ENCODE assay signal across 21 mouse cellular contexts in the genomic region with DNA sequence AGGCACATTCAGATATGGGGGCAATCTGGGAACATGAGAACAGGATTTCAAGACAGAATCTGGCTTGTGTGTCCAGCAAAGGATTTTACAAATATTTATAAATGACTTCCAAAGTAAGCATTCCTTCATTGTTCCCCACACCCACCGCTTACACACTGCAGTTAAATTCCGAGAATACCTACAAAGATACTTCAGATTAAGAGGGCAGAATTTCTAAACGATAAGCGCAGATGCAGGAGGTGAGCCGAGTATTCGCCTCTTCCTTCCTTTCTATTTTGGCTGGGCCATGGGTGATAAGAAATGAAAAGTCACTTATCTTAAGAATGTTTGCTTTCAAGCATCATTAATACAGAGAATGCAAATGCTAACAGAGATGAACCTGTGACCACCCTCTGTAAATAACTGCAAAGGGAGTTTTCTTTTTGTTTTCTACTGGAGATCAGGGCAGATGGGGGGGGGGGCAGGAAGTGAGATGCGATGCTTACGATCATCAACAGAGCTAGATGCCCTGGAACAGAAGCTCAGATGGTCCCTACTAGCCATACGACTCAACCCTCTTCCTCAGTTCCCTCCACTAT.
DNase-seq lines count a peak whose midpoint lies in the region; ATAC-seq lines count a peak whose summit lies in the region.
"Had no signal": no experiment of that assay in that cellular context is flagged by ENCODE, and none has a peak within 500 bp of the region (broad histone marks: within the 10 kb centered on the region; RNA-seq: fewer than 3 reads in every experiment).

No protein-coding gene starts in this region.

- no peak overlapping the region for H3K4me3 ChIP-seq in kidney, embryonic 15.5 days (replicated peaks)
- no peak overlapping the region for H3K4me3 ChIP-seq in liver, embryonic 12.5 days
- H3K4me3 ChIP-seq in lung, embryonic 15.5 days, result no peak overlapping the region
- H3K4me3 ChIP-seq: forebrain, embryonic 10.5 days; heart, embryonic 13.5 days had no signal

- H3K27ac ChIP-seq in kidney, embryonic 15.5 days, result peak overlapping the region; percentile 28; the same call in 1 of the 2 replicates
- no peak overlapping the region for H3K27ac ChIP-seq in liver, embryonic 12.5 days
- H3K27ac ChIP-seq in lung, embryonic 15.5 days, result peak overlapping the region; percentile 48
- H3K27ac ChIP-seq: forebrain, embryonic 10.5 days; heart, embryonic 13.5 days; hindbrain, embryonic 14.5 days had no signal

- H3K36me3 ChIP-seq in kidney, embryonic 15.5 days, result no peaks in the 10 kb centered on the region
- no peaks in the 10 kb centered on the region for H3K36me3 ChIP-seq in liver, embryonic 12.5 days
- no peaks in the 10 kb centered on the region for H3K36me3 ChIP-seq in lung, embryonic 15.5 days
- H3K36me3 ChIP-seq: forebrain, embryonic 10.5 days; heart, embryonic 13.5 days had no signal

- no peak overlapping the region for H3K9ac ChIP-seq in kidney, embryonic 15.5 days
- H3K9ac ChIP-seq in liver, embryonic 12.5 days, result no peak overlapping the region
- H3K9ac ChIP-seq in lung, embryonic 15.5 days, result no peak overlapping the region
- H3K9ac ChIP-seq: forebrain, postnatal 0 days; heart, embryonic 13.5 days; hindbrain, embryonic 14.5 days had no signal

- no peak overlapping the region for H3K4me2 ChIP-seq in kidney, embryonic 15.5 days
- H3K4me2 ChIP-seq in liver, embryonic 12.5 days, result peak overlapping the region; percentile 37
- H3K4me2 ChIP-seq in lung, embryonic 15.5 days, result no peak overlapping the region
- H3K4me2 ChIP-seq: heart, embryonic 13.5 days; hindbrain, embryonic 14.5 days had no signal

- H3K27me3 ChIP-seq in kidney, embryonic 15.5 days, result no peaks in the 10 kb centered on the region
- no peaks in the 10 kb centered on the region for H3K27me3 ChIP-seq in liver, embryonic 12.5 days (replicated peaks)
- no peaks in the 10 kb centered on the region for H3K27me3 ChIP-seq in lung, embryonic 15.5 days
- H3K27me3 ChIP-seq: heart, embryonic 13.5 days had no signal

- no peak for ATAC-seq in kidney, embryonic 15.5 days (replicated peaks; ENCODE audit: low FRiP score)
- peak; percentile 75 for ATAC-seq in liver, embryonic 12.5 days
- ATAC-seq in lung, embryonic 15.5 days (ENCODE audit: borderline replicate concordance, extremely low read depth, low FRiP score, low TSS enrichment), result 0 out of 2 replicates have a peak, but pooled peaks have one; percentile 23
- ATAC-seq: activated CD4-positive, CD25-positive, alpha-beta regulatory T cell, adult 4 months; CD4-positive, CD25-positive, alpha-beta regulatory T cell, adult 4 months; forebrain, postnatal 0 days; midbrain, embryonic 16.5 days had no signal

- 0 out of 2 replicates have a peak, but pooled peaks cover 9% of the 10 kb centered on the region for H3K4me1 ChIP-seq in kidney, embryonic 15.5 days
- H3K4me1 ChIP-seq in liver, embryonic 12.5 days, result peaks cover 38% of the 10 kb centered on the region
- H3K4me1 ChIP-seq in lung, embryonic 15.5 days, result peaks cover 31% of the 10 kb centered on the region
- H3K4me1 ChIP-seq: forebrain, embryonic 10.5 days had no signal

- H3K9me3 ChIP-seq in kidney, embryonic 15.5 days (replicated peaks), result no peaks in the 10 kb centered on the region
- no peaks in the 10 kb centered on the region for H3K9me3 ChIP-seq in liver, embryonic 12.5 days (replicated peaks)
- no peaks in the 10 kb centered on the region for H3K9me3 ChIP-seq in lung, embryonic 15.5 days
- H3K9me3 ChIP-seq: forebrain, embryonic 10.5 days had no signal

- intact Hi-C loops in heart, postnatal 36 days (cut with DNase I), result no loop called here

- DNase-seq in kidney, postnatal 25 days, result no peak
- peak; percentile 32 to 39 for DNase-seq in lung, postnatal 4 days
- no peak for DNase-seq in spleen, adult 18-20 months
- DNase-seq in right cerebral cortex, postnatal 36 days (ENCODE audit: low spot score in 2 of 2), result no peak
- DNase-seq in heart, postnatal 36 days, result no peak
- DNase-seq: adrenal gland, postnatal 10 days; cerebellum, adult 11-12 months; cerebellum, postnatal 25 days; forebrain, postnatal 0 days; kidney, adult 9 months; retina, postnatal 1 day; thymus, postnatal 14 days had no signal

- WGBS in kidney, embryonic 15.5 days, result 56% methylated on average over 9 of the region's 9 CpGs
- 20% methylated on average over 9 of the region's 9 CpGs for WGBS in liver, embryonic 12.5 days (ENCODE audit: insufficient replicate concordance)
- WGBS in lung, embryonic 15.5 days, result 18% methylated on average over 9 of the region's 9 CpGs

Comparison
In these comparisons a context has a peak if more than half of its experiments do, and no peak if none do; other contexts are left out.
1. DNase-seq: peak in lung, postnatal 4 days (2 of 2); none in kidney, postnatal 25 days (0 of 2), spleen, adult 18-20 months (0 of 2), right cerebral cortex, postnatal 36 days (0 of 2) and heart, postnatal 36 days (0 of 2).